Mouse (Mus musculus) ovary, adult 18-20 months (tissue): ENCODE data around the gene Pdxk.
A peak's percentile ranks its signal among the peaks of the same experiment; 100 is the strongest.
"Not testable (repeated sequence)": the region's sequence is repeated elsewhere in the genome, so short reads cannot be mapped to it uniquely, and the experiment has no call there.

Experiments
- DNase-seq: peaks from one replicate; pipeline ENCODE4 v3.0.0; 2022; ENCODE audit warnings: low spot score, mixed read lengths

Gene Pdxk

DNA sequence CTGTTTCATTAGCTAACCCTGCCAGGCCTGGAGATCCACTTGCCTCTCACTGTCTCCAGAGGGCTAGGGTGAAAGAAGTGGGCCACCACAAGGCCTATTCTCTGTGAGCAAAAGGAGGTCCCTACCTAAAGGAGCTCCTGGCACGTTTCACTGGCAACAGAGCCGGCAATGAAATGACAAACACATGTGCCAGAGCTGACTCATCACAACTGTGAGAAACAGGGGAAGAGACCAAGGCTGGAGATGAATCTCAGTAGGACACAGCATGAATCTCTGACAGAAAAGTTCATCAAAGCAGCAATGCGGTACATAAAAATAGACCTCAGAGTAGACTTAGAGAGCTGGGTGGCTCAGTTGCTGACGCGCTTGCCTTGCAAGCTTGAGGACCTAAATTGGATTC lies 46.9 kb downstream of the Pdxk start:
- DNase-seq = no peak

DNA sequence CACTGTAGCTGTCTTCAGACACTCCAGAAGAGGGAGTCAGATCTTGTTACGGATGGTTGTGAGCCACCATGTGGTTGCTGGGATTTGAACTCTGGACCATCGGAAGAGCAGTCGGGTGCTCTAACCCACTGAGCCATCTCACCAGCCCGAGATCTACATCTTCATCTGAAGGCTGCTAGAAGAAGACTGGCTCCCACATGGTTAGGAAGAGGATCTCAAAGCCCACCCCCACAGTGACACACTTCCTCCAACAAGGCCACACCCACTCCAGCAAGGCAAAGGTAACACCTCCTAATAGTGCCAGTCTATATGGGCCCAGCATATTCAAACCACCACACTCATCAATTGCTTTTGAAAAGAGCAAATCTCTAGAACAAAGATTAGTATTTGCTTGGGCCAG lies 49.8 kb downstream of the Pdxk start:
- not testable (repeated sequence) for DNase-seq

GRCm38 (mm10) chr10:78413152-78413520 lies 51.6 kb downstream of the Pdxk start:
- no peak for DNase-seq

- peak; percentile 79 for DNase-seq
Measured at GRCm38 (mm10) chr10:78412319-78413151, 52.2 kb downstream of the Pdxk start, which contains the start of gene Rrp1. Gene Rrp1, minus strand, starts transcription at chr10:78413043.

GRCm38 (mm10) chr10:78411851-78412250 lies 52.9 kb downstream of the Pdxk start:
- no peak for DNase-seq

- DNase-seq = peak; percentile 30
Measured at GRCm38 (mm10) chr10:78409035-78409788, 55.6 kb downstream of the Pdxk start.

- DNase-seq = no peak
Measured at GRCm38 (mm10) chr10:78407132-78407531, 57.6 kb downstream of the Pdxk start.

- no peak for DNase-seq
Measured at GRCm38 (mm10) chr10:78406152-78406551, 58.6 kb downstream of the Pdxk start.

DNA sequence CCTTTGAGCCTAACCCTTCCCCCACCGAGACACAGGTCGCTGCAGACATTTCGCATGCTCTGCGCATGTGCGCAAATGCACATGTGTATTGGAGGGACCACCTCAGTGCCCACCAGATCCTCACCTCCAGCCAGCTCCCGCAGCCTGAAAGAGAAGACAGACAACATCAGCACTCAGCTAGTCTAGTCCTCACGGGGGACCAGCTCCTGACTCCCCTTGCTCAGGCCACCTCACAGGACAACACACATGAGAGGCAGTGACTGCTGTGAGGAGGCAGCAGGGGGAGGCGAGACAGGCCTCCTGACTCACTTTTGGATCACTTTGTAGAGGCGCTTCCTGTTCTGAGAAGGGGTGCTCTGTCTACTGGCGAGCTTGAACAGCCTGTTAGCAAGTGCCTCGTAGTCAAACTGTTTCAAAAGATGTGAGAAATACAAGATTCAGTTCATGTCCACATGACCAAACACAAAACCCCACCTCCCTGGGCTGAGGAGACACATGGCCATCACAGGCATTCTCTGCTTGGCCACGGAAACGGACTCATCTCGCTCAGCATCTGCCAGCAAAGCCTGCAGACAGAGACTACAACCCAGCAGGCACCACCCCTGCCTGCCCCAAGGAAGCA lies 62.4 kb downstream of the Pdxk start:
- no peak for DNase-seq

GRCm38 (mm10) chr10:78401127-78401526 lies 63.6 kb downstream of the Pdxk start:
- DNase-seq = no peak

DNA sequence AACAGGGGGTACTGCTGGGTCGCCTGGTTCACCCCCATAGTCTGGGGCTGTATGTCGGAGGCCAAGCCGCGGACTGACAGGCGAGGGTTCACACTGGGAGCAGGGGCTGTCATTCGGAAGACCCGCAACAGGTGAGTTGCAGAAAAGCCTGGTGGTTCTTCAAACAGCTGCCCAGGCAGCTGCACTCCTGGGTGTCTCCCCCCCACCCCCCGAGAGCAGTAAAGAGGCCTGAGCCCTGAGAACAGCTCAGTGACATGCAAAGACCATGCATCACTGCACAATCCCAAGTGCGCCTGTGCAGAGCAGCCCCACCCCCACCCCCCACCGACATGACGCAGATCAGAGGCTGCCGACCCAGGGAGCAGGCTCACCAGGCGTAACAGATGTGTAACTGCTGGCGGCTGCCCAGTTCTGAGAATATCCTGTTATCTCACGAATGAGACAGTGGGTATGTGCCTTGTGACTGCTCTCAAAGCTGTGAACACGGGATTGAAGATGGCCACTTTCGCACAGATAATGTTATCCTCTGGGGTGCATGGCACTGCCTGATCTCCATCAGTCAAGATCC lies 65.6 kb downstream of the Pdxk start:
- no peak for DNase-seq

DNA sequence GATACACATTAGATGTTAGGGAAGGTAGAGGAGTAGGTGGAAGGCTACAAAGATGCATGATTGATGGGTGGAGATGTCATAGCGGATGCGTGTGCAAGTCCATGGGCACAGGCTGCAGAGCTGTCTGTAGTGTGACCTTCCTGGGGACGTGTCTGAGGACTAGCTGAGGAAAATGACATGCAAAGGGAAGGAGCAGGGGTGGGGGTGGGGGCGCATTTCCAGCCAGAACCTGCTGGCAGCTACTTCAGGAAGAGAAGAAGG lies 68.2 kb downstream of the Pdxk start:
- no peak for DNase-seq

- DNase-seq = peak; percentile 77
Measured at GRCm38 (mm10) chr10:78395819-78396624, 68.8 kb downstream of the Pdxk start.

- no peak for DNase-seq
Measured at GRCm38 (mm10) chr10:78395377-78395776, 69.4 kb downstream of the Pdxk start.

DNA sequence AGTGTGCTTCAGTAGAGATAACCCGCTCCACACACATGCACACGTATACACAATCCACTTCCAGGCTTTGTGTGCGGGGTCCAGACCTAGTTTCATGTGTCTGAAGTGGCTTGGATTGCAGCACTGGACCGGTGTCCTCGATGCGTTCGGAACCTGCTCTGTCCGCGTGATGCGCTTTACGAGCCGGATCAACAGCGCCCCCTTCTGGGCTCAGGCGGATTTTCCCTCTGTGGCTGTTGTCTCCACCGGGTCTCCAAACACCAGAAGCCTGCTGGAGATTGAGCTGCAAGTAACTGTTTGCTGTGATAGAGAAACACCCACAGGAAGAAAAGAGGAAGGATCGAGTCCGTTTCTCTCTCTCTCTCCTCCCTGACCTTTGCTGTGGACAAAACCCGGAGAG lies 72.7 kb downstream of the Pdxk start:
- peak; percentile 34 for DNase-seq

GRCm38 (mm10) chr10:78390982-78391470 lies 73.7 kb downstream of the Pdxk start:
- no peak for DNase-seq

- no peak for DNase-seq
Measured at GRCm38 (mm10) chr10:78388216-78388980, 76.4 kb downstream of the Pdxk start.
